Mouse (Mus musculus) CH12.LX (cell line): ENCODE results near the gene Notch1. TPM values are rescaled to one million over a fixed set of nuclear protein-coding genes. Genes with fewer than 3 reads are reported as not detected.

Experiments used
- DNase-seq: peaks from one replicate; pipeline ENCODE4 v3.0.0-alpha.2; 2013; ENCODE audit errors: extremely low read depth
- H3K27ac ChIP-seq: 2 replicates; pipeline ENCODE4 v1.5.1; 2012; ENCODE audit warnings: low read depth, mild to moderate bottlenecking, control low read depth, moderate library complexity; ENCODE audit not compliant: insufficient read depth
- H3K27me3 ChIP-seq: replicated peaks from 2 replicates; pipeline ENCODE3; 2012; ENCODE audit warnings: inconsistent platforms
- H3K36me3 ChIP-seq, 2 experiments: replicated peaks in 1 of 2; 2 replicates each; pipeline versions ENCODE3 to v1.6.1; 2012; ENCODE audit warnings: inconsistent platforms in 1 of 2, low read length in 1 of 2, mild to moderate bottlenecking in 1 of 2, mixed read lengths in 1 of 2, moderate library complexity in 1 of 2; ENCODE audit not compliant: control insufficient read depth in 1 of 2, insufficient read depth in 1 of 2
- H3K4me1 ChIP-seq, 2 experiments: 2 replicates each; pipeline ENCODE4 v1.6.1; 2012; ENCODE audit warnings: inconsistent platforms in 1 of 2, moderate library complexity in 1 of 2; ENCODE audit not compliant: insufficient read depth in 2 of 2, control insufficient read depth in 1 of 2
- H3K4me2 ChIP-seq: 2 replicates; pipeline ENCODE4 v1.6.1; 2012; ENCODE audit warnings: low read depth, mild to moderate bottlenecking, control low read depth; ENCODE audit not compliant: poor library complexity, insufficient read depth, severe bottlenecking
- H3K4me3 ChIP-seq, 3 experiments: fragments of 150-350 bp in 1 of 3; sonication (generic) in 1 of 3; replicated peaks in 1 of 3; 2 replicates each; pipeline versions ENCODE3 to v1.5.1; 2011 to 2012; ENCODE audit warnings: low read depth in 2 of 3, low read length in 2 of 3, mild to moderate bottlenecking in 2 of 3, moderate library complexity in 2 of 3, control low read depth in 1 of 3, improper control_type of control experiment in 1 of 3, inconsistent platforms in 1 of 3, mixed read lengths in 1 of 3; ENCODE audit not compliant: poor library complexity in 1 of 3
- H3K79me2 ChIP-seq: replicated peaks from 2 replicates; pipeline ENCODE4 v1.6.1; 2012; ENCODE audit warnings: mild to moderate bottlenecking, moderate library complexity; ENCODE audit not compliant: control insufficient read depth, poor library complexity, insufficient read depth, severe bottlenecking; ENCODE audit errors: extremely low read depth
- H3K9ac ChIP-seq: 2 replicates; pipeline ENCODE4 v1.6.1; 2012; ENCODE audit warnings: low read depth, mild to moderate bottlenecking, control low read depth, moderate library complexity; ENCODE audit not compliant: insufficient read depth
- H3K9me3 ChIP-seq: replicated peaks from 2 replicates; pipeline ENCODE3; 2012; ENCODE audit warnings: low read length, inconsistent platforms, mixed read lengths
- BHLHE40 ChIP-seq: IDR thresholded peaks from 2 replicates; pipeline ENCODE4 v1.6.1; 2011; ENCODE audit warnings: mild to moderate bottlenecking, low read depth, low read length, improper control_type of control experiment
- CHD1 ChIP-seq: IDR thresholded peaks from 2 replicates; pipeline ENCODE4 v1.6.1; 2012; ENCODE audit warnings: low read depth, low read length, improper control_type of control experiment, inconsistent platforms
- CHD2 ChIP-seq: IDR thresholded peaks from 2 replicates; pipeline ENCODE4 v1.6.1; 2011; ENCODE audit warnings: low read length, improper control_type of control experiment
- CTCF ChIP-seq, 2 experiments: IDR thresholded peaks in 1 of 2; conservative IDR thresholded peaks in 1 of 2; 2 replicates each; pipeline ENCODE4 v1.5.1; 2011 to 2012; ENCODE audit warnings: low read depth in 2 of 2, low read length in 2 of 2, improper control_type of control experiment in 1 of 2, inconsistent platforms in 1 of 2, mild to moderate bottlenecking in 1 of 2, moderate library complexity in 1 of 2
- E2F4 ChIP-seq: IDR thresholded peaks from 2 replicates; pipeline ENCODE4 v1.6.1; 2011; ENCODE audit warnings: low read depth, low read length, improper control_type of control experiment; ENCODE audit not compliant: insufficient replicate concordance
- ETS1 ChIP-seq: conservative IDR thresholded peaks from 2 replicates; pipeline ENCODE4 v1.6.1; 2012; ENCODE audit warnings: low read depth, mild to moderate bottlenecking, inconsistent platforms, low read length, improper control_type of control experiment, moderate library complexity
- HCFC1 ChIP-seq: IDR thresholded peaks from 2 replicates; pipeline ENCODE4 v1.6.1; 2012; ENCODE audit warnings: low read depth, mild to moderate bottlenecking, inconsistent platforms, low read length, improper control_type of control experiment
- JUND ChIP-seq: conservative IDR thresholded peaks from 2 replicates; pipeline ENCODE4 v1.6.1; 2011; ENCODE audit warnings: low read depth, low read length, improper control_type of control experiment
- KAT2A ChIP-seq: IDR thresholded peaks from 2 replicates; pipeline ENCODE4 v1.6.1; 2012; ENCODE audit warnings: low read length, improper control_type of control experiment, inconsistent platforms; ENCODE audit not compliant: insufficient replicate concordance
- MAZ ChIP-seq: IDR thresholded peaks from 2 replicates; pipeline ENCODE4 v1.6.1; 2012; ENCODE audit warnings: low read depth, mild to moderate bottlenecking, inconsistent platforms, low read length, improper control_type of control experiment, moderate library complexity
- NRF1 ChIP-seq: IDR thresholded peaks from 2 replicates; pipeline ENCODE4 v1.6.1; 2014; ENCODE audit warnings: low read depth, mild to moderate bottlenecking, inconsistent platforms, low read length, improper control_type of control experiment, moderate library complexity
- PAX5 ChIP-seq: IDR thresholded peaks from 2 replicates; pipeline ENCODE4 v1.6.1; 2012; ENCODE audit warnings: low read length, inconsistent platforms, mixed read lengths
- POLR2AphosphoS2 ChIP-seq: IDR thresholded peaks from 2 replicates; pipeline ENCODE4 v1.6.1; 2011; ENCODE audit warnings: low read depth, low read length, improper control_type of control experiment
- SIN3A ChIP-seq: IDR thresholded peaks from 2 replicates; pipeline ENCODE4 v1.6.1; 2012; ENCODE audit warnings: low read length, improper control_type of control experiment, inconsistent platforms
- SMC3 ChIP-seq: IDR thresholded peaks from 2 replicates; pipeline ENCODE4 v1.6.1; 2011; ENCODE audit warnings: low read depth, low read length, improper control_type of control experiment
- TBP ChIP-seq: conservative IDR thresholded peaks from 2 replicates; pipeline ENCODE4 v1.6.1; 2011; ENCODE audit warnings: low read depth, low read length, improper control_type of control experiment
- UBTF ChIP-seq: IDR thresholded peaks from 2 replicates; pipeline ENCODE4 v1.6.1; 2012; ENCODE audit warnings: low read depth, mild to moderate bottlenecking, inconsistent platforms, low read length, improper control_type of control experiment, moderate library complexity
- USF2 ChIP-seq: conservative IDR thresholded peaks from 2 replicates; pipeline ENCODE4 v1.6.1; 2011; ENCODE audit warnings: low read depth, low read length, improper control_type of control experiment
- ZC3H11A ChIP-seq: IDR thresholded peaks from 2 replicates; pipeline ENCODE4 v1.6.1; 2012; ENCODE audit warnings: low read depth, mild to moderate bottlenecking, inconsistent platforms, low read length, improper control_type of control experiment
- dilution Hi-C: fragments of 300-500 bp; cut with MboI; formaldehyde crosslinking; loops from 2 replicates; pipeline ENCODE4 v1.14.3; 2020; ENCODE audit warnings: low sequenced_read_pairs; ENCODE audit not compliant: extremely low pct_unique_long_range_greater_than_20kb, extremely low pct_ligation_motif_present
- in situ Hi-C: fragments of 300-500 bp; cut with MboI; formaldehyde crosslinking; loops from 3 replicates; pipeline ENCODE4 v1.14.3; 2019; ENCODE audit warnings: low sequenced_read_pairs, low pct_ligation_motif_present, low pct_unique_long_range_greater_than_20kb, mixed read lengths
- polyA plus RNA-seq: library from polyadenylated mRNA; unstranded; fragments of >175 nt; gene quantifications from 2 replicates; pipeline ENCODE4 v1.2.1, GENCODE M21; 2012; ENCODE audit warnings: low read depth; ENCODE audit not compliant: insufficient read length
- total RNA-seq, 2 experiments: library from RNA; depleted of rRNA; stranded (reverse); fragments of 300-350 nt in 1 of 2; fragments of >200 nt in 1 of 2; gene quantifications; 2 replicates each; pipeline ENCODE4 v1.2.3; 2012 to 2014

Notch1 gene
- total and polyA plus RNA-seq, 3 experiments, result 0.98 to 13.1 (median 3.8) TPM

- no peaks in the 10 kb centered on the region for H3K9me3 ChIP-seq
- H3K27ac ChIP-seq, result no peak overlapping the region
- DNase-seq, result no peak
- no peaks in the 10 kb centered on the region for H3K27me3 ChIP-seq
- TF ChIP-seq POLR2AphosphoS2 (no peak), TBP (no peak), ZC3H11A (no peak), BHLHE40 (no peak), UBTF (no peak), KAT2A (no peak)
- H3K36me3 ChIP-seq, result peaks cover 69 to 86% of the 10 kb centered on the region in 2 experiments
- dilution Hi-C loops, result no loop called here
- H3K4me3 ChIP-seq, result no peak overlapping the region
- H3K4me2 ChIP-seq, result no peak overlapping the region
- H3K4me1 ChIP-seq, result peaks cover 0 to 15% of the 10 kb centered on the region in 2 experiments; a peak in 1 of 4 replicates
- in situ Hi-C loops, result no loop called here
- H3K9ac ChIP-seq, result no peak overlapping the region
- H3K79me2 ChIP-seq, result peaks cover 12% of the 10 kb centered on the region
Measured at GRCm38 (mm10) chr2:26434791-26435572, 81.5 kb downstream of the Notch1 start.

GRCm38 (mm10) chr2:26429851-26430250 lies 86.6 kb downstream of the Notch1 start:
- no peak overlapping the region for H3K4me3 ChIP-seq
- no peaks in the 10 kb centered on the region for H3K27me3 ChIP-seq
- peaks cover 72 to 89% of the 10 kb centered on the region in 2 experiments for H3K36me3 ChIP-seq
- H3K4me1 ChIP-seq, result no peaks in the 10 kb centered on the region
- no peak overlapping the region for H3K4me2 ChIP-seq
- no peak for TF ChIP-seq SIN3A
- TF ChIP-seq NRF1, result no peak
- no peak for TF ChIP-seq CHD2
- no peak for TF ChIP-seq UBTF
- no peak for TF ChIP-seq E2F4
- TF ChIP-seq ETS1, result no peak
- no peak for TF ChIP-seq SMC3
- TF ChIP-seq USF2, result no peak
- no peak for TF ChIP-seq CTCF (conservative IDR thresholded peaks at IDR 0.05 in 1 of 2, IDR thresholded peaks at IDR 0.05 in 1 of 2; ENCODE audit: low read depth in 2 of 2, low read length in 2 of 2)
- TF ChIP-seq MAZ, result no peak
- TF ChIP-seq CHD1, result no peak
- TF ChIP-seq BHLHE40, result no peak
- no peak for TF ChIP-seq JUND
- no peak for TF ChIP-seq PAX5
- TF ChIP-seq POLR2AphosphoS2, result no peak
- no peak for TF ChIP-seq ZC3H11A
- TF ChIP-seq HCFC1, result no peak
- no peaks in the 10 kb centered on the region for H3K9me3 ChIP-seq
- H3K27ac ChIP-seq, result no peak overlapping the region
- peaks cover 2% of the 10 kb centered on the region; the same call in 1 of the 2 replicates for H3K79me2 ChIP-seq
- dilution Hi-C loops (no loop called here), in situ Hi-C loops (no loop called here)
- DNase-seq, result no peak
- no peak overlapping the region for H3K9ac ChIP-seq
